Mouse (Mus musculus) frontal cortex, postnatal 10 days (tissue): ENCODE results near the gene Arhgap45.

Source experiments
- DNase-seq, 2 experiments: peaks; one replicate each; pipeline ENCODE4 v3.0.0; 2022; ENCODE audit warnings: low spot score in 2 of 2, mixed read lengths in 1 of 2

Gene Arhgap45

GRCm38 (mm10) chr10:80015583-80015982, 870 bp upstream of the Arhgap45 start:
- DNase-seq: no peak

GRCm38 (mm10) chr10:80016931-80017330, 478 bp downstream of the Arhgap45 start:
- no peak for DNase-seq

- peak in 1 of 2 experiments; percentile 54 for DNase-seq
These were observed 908 bp downstream of the Arhgap45 start for GRCm38 (mm10) chr10:80017361-80017760.

- no peak for DNase-seq
These were observed 1.3 kb downstream of the Arhgap45 start for GRCm38 (mm10) chr10:80017771-80018170.

- DNase-seq: no peak
These were observed 2.4 kb downstream of the Arhgap45 start for GRCm38 (mm10) chr10:80018739-80019297.

GRCm38 (mm10) chr10:80019471-80020131, 3.1 kb downstream of the Arhgap45 start:
- DNase-seq: no peak

- DNase-seq: no peak
These were observed 3.7 kb downstream of the Arhgap45 start for GRCm38 (mm10) chr10:80020191-80020590.

GRCm38 (mm10) chr10:80020603-80021319, 4.3 kb downstream of the Arhgap45 start:
- DNase-seq: no peak

- no peak for DNase-seq
These were observed 4.8 kb downstream of the Arhgap45 start for GRCm38 (mm10) chr10:80021320-80021641.

GRCm38 (mm10) chr10:80022164-80022563, 5.7 kb downstream of the Arhgap45 start:
- DNase-seq: no peak

GRCm38 (mm10) chr10:80022806-80023205, 6.4 kb downstream of the Arhgap45 start:
- no peak for DNase-seq

- DNase-seq: no peak
These were observed 7.3 kb downstream of the Arhgap45 start for GRCm38 (mm10) chr10:80023758-80024157.

- DNase-seq: no peak
These were observed 8.0 kb downstream of the Arhgap45 start for GRCm38 (mm10) chr10:80024229-80025043.

GRCm38 (mm10) chr10:80025044-80025347, 8.5 kb downstream of the Arhgap45 start:
- no peak for DNase-seq

GRCm38 (mm10) chr10:80025463-80025862, 9.0 kb downstream of the Arhgap45 start:
- DNase-seq: no peak

- no peak for DNase-seq
These were observed 9.4 kb downstream of the Arhgap45 start for GRCm38 (mm10) chr10:80025889-80026288.

- no peak for DNase-seq
These were observed 11.4 kb downstream of the Arhgap45 start for GRCm38 (mm10) chr10:80027681-80028520.

GRCm38 (mm10) chr10:80028521-80028846, 12.0 kb downstream of the Arhgap45 start:
- no peak for DNase-seq

- no peak for DNase-seq
These were observed 13.7 kb downstream of the Arhgap45 start for GRCm38 (mm10) chr10:80030191-80030590.

GRCm38 (mm10) chr10:80030736-80031135, 14.3 kb downstream of the Arhgap45 start:
- DNase-seq: no peak

GRCm38 (mm10) chr10:80032799-80033480, 16.5 kb downstream of the Arhgap45 start:
- DNase-seq: no peak
